Mouse (Mus musculus): ENCODE results near the gene Ccm2.

The Ccm2 gene

DNA sequence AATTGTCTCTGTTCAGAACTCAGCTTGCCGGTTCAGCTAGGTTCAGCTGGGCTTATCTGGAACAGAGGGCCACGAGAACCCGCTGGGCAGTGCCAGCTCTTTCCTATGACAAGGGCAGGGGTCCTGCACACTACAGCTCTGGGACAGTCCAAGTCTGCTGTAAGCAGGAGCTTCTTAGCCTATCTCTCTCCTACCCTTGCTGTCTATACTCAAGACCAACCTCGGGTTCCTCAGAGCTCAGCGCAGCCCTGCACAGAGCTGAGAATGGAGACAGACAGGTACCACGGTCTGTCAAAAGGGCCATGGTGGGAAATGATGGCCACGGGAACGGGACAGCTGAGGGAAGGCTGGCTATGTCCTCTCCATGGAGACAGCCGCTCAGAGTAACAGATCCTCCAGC, 56.5 kb downstream of the Ccm2 start:
- no peak for DNase-seq (ENCODE audit: low read depth, low spot score)

DNA sequence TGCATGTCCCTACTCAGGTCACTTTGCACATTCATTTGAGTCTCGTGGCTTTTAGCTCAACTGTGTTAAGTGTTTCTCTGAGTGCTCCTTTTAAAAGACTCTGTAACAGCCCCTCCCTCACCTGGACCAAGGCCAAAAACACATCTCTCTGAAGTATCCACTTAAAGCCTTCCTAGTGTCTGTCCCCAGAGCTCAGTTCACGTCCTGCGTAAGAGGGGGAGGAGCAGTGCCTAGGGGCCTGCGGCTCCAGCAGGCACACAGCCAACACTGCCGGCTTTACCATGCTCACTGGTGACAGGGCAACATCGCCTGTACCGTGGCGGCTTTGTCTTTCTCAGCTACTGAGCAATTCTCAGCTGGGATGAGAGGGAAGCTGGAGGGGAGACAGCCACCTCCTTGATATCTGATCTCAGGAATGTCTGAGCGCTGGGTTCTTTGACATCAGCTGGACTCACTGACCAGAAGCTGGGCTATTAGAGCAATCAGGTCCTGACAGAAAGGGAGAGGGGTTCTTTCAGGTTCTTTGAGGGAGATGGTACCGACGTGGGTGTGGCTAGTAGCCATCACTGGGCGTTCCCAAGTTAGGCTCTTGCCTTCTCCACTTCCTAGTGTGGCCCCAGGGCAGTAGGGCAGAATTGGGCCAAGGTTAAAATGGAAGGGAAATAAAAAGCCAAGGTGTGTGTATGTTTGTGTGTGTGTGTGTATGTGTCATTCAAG, 57.4 kb downstream of the Ccm2 start:
- DNase-seq (ENCODE audit: low read depth, low spot score), result no peak

GRCm38 (mm10) chr11:6604604-6604936, 57.9 kb downstream of the Ccm2 start:
- DNase-seq (ENCODE audit: low read depth, low spot score), result no peak

- no peak for DNase-seq (ENCODE audit: low read depth, low spot score)
Observed at GRCm38 (mm10) chr11:6605021-6605481, 58.4 kb downstream of the Ccm2 start.

DNA sequence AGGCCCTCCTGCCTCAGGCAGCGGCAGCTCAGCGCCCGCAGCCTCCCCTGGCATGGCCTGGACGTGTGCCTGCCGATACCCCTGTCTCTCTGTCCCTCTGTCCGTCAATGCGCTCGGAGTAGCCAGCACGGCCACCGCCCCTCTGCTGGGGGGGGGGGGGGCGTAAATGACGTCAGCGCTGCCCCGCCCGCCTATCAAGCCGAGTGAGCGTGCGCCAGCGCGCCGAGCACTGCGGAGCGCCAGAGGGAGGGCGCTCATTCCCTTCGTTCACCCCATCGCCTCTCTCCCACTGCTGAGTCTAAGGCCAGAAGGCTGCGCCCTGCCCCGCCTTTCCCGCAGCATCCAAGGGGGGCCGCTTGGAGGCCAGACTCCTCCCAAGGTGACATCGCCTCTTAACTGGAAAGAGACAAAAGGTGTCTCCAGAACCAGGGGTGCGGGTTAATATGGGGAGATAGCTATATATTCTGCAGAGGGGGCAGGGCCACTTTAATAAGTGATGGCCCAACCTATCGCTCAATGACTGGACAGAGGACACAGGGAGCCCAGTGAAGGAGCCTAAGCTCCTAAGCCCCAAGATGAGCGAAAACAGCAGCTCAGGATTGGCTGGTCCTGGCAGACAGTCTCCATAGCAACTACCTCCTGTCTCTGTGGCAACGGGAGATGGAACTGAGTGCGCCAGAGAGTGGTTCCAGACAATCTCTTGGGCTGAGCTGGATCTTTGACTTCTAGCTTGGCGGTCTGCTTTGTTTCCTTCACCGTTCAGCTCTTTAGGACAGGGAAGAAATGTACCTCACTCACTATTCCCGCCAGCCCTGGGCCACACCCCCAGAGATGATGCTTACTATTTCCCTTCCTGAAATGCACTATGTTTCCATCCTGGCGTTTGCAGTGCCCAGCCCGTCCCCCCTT, 59.1 kb downstream of the Ccm2 start, which contains the start of gene Nacad:
Gene Nacad (minus strand): TSS at position 563 of the 909 bp plus-strand sequence.
- DNase-seq (ENCODE audit: low read depth, low spot score), result peak; percentile 89

DNA sequence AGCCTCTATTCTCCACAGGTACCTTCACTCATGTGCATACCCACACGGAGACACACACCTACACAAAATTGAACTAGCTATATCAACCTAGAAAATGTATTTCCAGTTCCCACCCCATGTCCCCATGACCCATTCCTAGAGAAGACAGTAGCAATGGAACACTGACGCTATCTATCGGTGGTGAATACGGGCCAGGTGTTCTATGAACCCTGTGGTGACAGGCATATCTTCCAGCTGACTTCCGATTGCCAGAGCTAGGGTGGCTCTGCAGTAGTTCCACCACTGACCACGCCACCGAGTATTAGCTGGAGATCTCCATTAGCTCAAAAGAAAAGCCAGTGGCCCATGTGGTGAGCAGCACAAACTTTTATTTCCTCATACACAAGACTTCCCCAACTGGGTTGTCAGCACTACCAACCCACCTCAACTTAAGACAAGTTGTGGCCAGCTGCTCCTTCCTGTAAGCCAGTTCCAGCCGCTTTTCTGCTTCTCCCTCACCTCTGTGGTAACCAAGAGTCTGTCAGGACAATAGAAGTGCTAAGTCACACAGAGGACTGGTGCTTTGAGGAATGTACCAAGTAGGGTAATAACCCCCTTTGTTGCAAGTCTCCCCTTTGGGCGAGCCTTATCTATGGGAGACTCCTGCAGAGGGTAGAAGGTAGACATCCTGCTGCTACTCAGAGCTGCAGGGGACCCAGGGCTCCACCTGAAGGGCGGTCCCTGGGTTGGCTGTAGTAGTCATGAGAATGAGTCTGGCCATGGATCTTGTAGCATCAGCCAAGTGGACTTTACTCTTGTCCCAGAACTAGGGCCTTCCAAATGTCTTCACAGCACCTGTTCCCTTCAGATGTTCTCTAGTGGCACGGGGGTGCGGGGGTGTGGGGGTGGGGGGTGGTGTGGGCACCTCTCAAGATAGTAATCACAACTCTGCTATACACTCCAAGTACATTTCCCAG, 68.8 kb downstream of the Ccm2 start:
- DNase-seq (ENCODE audit: low read depth, low spot score), result no peak

- no peak for DNase-seq (ENCODE audit: low read depth, low spot score)
Observed at GRCm38 (mm10) chr11:6623704-6624103, 77.0 kb downstream of the Ccm2 start.

GRCm38 (mm10) chr11:6624619-6625382, 78.1 kb downstream of the Ccm2 start:
- no peak for DNase-seq (ENCODE audit: low read depth, low spot score)

DNA sequence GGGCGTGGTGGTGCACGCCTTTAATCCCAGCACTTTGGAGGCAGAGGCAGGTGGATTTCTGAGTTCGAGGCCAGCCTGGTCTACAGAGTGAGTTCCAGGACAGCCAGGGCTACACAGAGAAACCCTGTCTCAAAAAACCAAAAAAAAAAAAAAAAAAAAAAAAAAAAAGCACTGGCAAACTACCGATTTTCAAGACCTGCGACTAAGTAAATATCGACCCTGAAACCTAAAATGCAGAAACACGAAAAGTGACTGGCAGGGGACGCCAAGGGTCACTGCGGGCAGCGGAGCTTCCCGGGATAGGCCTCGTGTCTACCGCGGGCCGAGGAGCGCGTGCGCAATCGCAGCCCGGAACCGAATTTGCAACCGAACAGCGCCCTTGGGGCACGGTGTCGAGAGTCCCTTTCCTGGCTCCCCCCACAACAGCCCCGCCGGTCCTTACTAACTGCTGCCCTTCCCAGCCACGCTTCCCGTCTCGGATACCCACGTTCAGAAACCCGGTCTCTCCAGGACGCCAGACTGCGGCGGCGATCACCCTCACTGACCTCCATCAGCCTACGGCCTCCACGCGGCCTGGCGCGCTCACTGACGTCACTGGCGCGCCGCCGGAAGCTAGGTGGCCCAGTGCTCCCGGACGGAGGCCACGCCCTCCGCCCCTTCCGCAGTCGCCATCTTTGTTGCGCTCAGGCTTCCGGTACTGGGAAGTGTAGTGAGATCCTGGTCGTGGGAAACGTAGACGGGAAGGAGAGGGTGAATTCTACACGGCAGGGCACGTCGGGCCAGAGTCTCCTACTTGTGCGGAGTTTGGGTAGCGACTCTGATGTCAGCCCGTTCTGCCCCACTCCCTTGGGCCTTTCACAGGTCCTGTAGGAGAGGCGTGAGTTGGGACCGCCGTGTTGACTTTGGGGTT, 79.0 kb downstream of the Ccm2 start, which contains the start of gene Tbrg4:
Gene Tbrg4 (minus strand): TSS at position 590 of the 910 bp plus-strand sequence.
- DNase-seq (ENCODE audit: low read depth, low spot score), result peak; percentile 90

DNA sequence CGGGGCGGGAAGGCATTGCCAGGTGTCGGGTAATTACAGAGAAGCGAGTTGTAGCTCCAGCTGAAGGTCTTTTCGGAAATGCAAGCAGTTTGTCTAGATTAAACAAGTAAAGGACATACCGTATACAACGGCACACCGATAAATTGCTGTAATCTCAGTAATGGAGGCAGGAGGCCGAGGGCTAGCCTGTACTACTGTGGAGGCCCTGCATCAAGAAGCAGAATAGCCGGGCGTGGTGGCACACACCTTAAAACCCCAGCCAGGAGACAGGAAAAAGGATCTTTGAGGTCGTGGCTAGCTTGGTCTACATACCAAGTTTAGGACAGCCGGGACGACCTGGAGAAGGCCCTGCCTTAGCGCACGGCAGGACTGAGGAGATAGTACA, 79.7 kb downstream of the Ccm2 start:
- DNase-seq (ENCODE audit: low read depth, low spot score), result no peak

- no peak for DNase-seq (ENCODE audit: low read depth, low spot score)
Observed at GRCm38 (mm10) chr11:6627731-6628130, 81.0 kb downstream of the Ccm2 start.

DNA sequence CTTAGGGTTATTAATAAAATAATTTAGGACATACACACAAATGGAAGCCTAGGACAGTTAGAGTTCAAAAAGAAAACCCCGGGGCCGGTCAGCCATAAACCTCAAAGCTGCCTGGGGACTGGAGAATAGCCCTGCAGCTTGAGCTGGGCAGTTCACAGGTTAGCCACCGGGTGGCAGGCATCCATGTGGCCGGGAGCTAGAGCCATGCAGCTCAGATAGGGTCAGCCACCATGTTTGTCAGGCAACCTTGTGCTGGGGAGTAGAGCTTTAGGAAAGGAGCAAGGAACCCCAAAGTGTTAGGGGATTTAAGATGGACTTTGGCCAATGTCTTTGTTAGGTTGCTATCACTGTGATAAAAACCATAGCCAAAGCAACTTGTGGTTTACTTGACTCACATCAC, 81.9 kb downstream of the Ccm2 start:
- DNase-seq (ENCODE audit: low read depth, low spot score), result no peak

DNA sequence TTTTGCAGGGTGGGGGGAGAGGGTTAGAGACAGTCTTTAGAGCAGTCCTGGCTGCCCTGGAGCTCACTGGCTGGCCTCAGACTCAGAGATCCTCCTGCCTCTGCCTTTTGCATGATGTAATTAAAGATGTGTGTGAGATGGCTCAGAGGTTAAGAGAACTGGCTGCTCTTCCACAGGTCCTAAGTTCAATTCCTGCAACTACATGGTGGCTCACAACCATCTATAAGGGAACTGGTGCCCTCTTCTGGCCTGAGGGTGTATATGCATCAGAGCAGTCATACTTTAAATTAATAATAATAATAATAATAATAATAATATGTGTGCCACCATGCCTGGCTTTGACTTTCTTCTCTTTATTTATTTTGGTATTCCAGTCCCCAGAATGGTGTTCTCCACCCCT, 83.0 kb downstream of the Ccm2 start:
- no peak for DNase-seq (ENCODE audit: low read depth, low spot score)

DNA sequence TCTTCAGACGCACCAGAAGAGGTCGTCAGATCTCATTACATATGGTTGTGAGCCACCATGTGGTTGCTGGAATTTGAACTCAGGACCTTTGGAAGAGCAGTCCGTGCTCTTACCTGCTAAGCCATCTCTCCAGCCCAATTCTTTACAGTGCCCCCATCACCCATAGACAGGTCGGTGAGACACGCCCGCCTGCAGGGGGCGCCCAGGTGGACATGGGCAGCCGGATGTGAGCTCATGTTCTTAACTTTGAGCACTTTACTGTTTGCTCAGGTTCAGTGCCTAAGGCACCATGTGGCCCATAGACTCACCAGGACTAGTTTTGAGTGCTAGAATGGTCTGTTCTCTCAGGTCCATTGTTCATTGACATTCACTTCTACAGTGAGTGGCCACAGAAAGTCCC, 89.5 kb downstream of the Ccm2 start:
- DNase-seq (ENCODE audit: low read depth, low spot score), result no peak

GRCm38 (mm10) chr11:6638537-6638936, 91.8 kb downstream of the Ccm2 start, which contains the start of gene Wap:
Gene Wap (minus strand): TSS chr11:6638637.
- no peak for DNase-seq (ENCODE audit: low read depth, low spot score)

- no peak for DNase-seq (ENCODE audit: low read depth, low spot score)
Observed at GRCm38 (mm10) chr11:6639072-6639471, 92.4 kb downstream of the Ccm2 start.

- DNase-seq (ENCODE audit: low read depth, low spot score), result no peak
Observed at GRCm38 (mm10) chr11:6644566-6644965, 97.9 kb downstream of the Ccm2 start.
